Mouse (Mus musculus) thymus, adult 2 months (tissue): ENCODE results near the gene Slc12a8. TPM values are rescaled to one million over a fixed set of nuclear protein-coding genes. Genes with fewer than 3 reads are reported as not detected.

Experiments
- DNase-seq: peaks from one replicate; pipeline ENCODE4 v3.0.0; 2021
- H3K27ac ChIP-seq: fragments of 200-500 bp; 2 replicates; pipeline ENCODE4 v1.5.1; 2012; ENCODE audit warnings: low read length, control low read depth; ENCODE audit not compliant: control insufficient read depth, insufficient read depth
- H3K27me3 ChIP-seq: fragments of 200-500 bp; 2 replicates; pipeline ENCODE4 v1.6.1; 2012; ENCODE audit warnings: mild to moderate bottlenecking, low read length, moderate library complexity, mixed read lengths; ENCODE audit not compliant: control insufficient read depth, insufficient read depth
- H3K36me3 ChIP-seq: fragments of 200-500 bp; 2 replicates; pipeline ENCODE4 v1.6.1; 2012; ENCODE audit warnings: mild to moderate bottlenecking, low read length, moderate library complexity; ENCODE audit not compliant: control insufficient read depth, insufficient read depth
- H3K4me1 ChIP-seq: fragments of 200-500 bp; replicated peaks from 2 replicates; pipeline ENCODE4 v1.6.1; 2012; ENCODE audit warnings: low read length; ENCODE audit not compliant: control insufficient read depth, insufficient read depth
- H3K4me3 ChIP-seq: fragments of 200-500 bp; 2 replicates; pipeline ENCODE4 v1.5.1; 2012; ENCODE audit warnings: mild to moderate bottlenecking, low read length, control low read depth, moderate library complexity; ENCODE audit not compliant: control insufficient read depth, insufficient read depth
- CTCF ChIP-seq: fragments of 200-500 bp; IDR thresholded peaks from 2 replicates; pipeline ENCODE4 v1.5.1; 2012; ENCODE audit warnings: mild to moderate bottlenecking, control low read depth, low read length, moderate library complexity, borderline replicate concordance; ENCODE audit not compliant: control insufficient read depth, poor library complexity, insufficient read depth; ENCODE audit errors: extremely low read depth
- POLR2A ChIP-seq: fragments of 200-500 bp; IDR thresholded peaks from 2 replicates; pipeline ENCODE4 v1.6.1; 2012; ENCODE audit warnings: mild to moderate bottlenecking, low read length, control low read depth, moderate library complexity; ENCODE audit not compliant: control insufficient read depth, poor library complexity, insufficient read depth; ENCODE audit errors: extremely low read depth
- WGBS: fragments of 180-500 bp; shearing (Covaris S2); methylation state at CpG from one replicate; pipeline ENCODE4 v1.1.7; 2018; 5-methylcytosine and 5-hydroxymethylcytosine counted together
- polyA plus RNA-seq: library from polyadenylated mRNA; depleted of rRNA; stranded (reverse); fragments of >200 nt; gene quantifications from 2 replicates; pipeline ENCODE4 v1.2.3, GENCODE M21; 2012

Slc12a8 gene
- polyA plus RNA-seq, 1 experiment: 0.51 TPM

GRCm38 (mm10) chr16:33594037-33594771 lies 77.1 kb downstream of the Slc12a8 start:
- 91% methylated on average over 7 of the region's 7 CpGs for WGBS
- Histone ChIP-seq H3K4me1 (0 out of 2 replicates have a peak, but pooled peaks cover 4% of the 10 kb centered on the region), H3K27me3 (no peaks in the 10 kb centered on the region), H3K4me3 (no peak overlapping the region), H3K36me3 (no peaks in the 10 kb centered on the region), H3K27ac (no peak overlapping the region)
- TF ChIP-seq POLR2A (no peak), CTCF (no peak)
- DNase-seq: no peak

- Histone ChIP-seq H3K36me3 (no peaks in the 10 kb centered on the region), H3K4me3 (no peak overlapping the region), H3K27ac (no peak overlapping the region), H3K27me3 (no peaks in the 10 kb centered on the region), H3K4me1 (0 out of 2 replicates have a peak, but pooled peaks cover 4% of the 10 kb centered on the region)
- no peak for DNase-seq
- TF ChIP-seq CTCF: no peak
- no peak for TF ChIP-seq POLR2A
- whole genome bisulfite sequencing: 94% methylated on average over 6 of the region's 6 CpGs
Measured at GRCm38 (mm10) chr16:33595235-33595769, 78.2 kb downstream of the Slc12a8 start.

- Histone ChIP-seq H3K4me3 (no peak overlapping the region), H3K36me3 (no peaks in the 10 kb centered on the region), H3K27me3 (no peaks in the 10 kb centered on the region), H3K27ac (no peak overlapping the region), H3K4me1 (0 out of 2 replicates have a peak, but pooled peaks cover 4% of the 10 kb centered on the region)
- no peak for DNase-seq
- 91% methylated on average over 4 of the region's 4 CpGs for WGBS
- TF ChIP-seq POLR2A (no peak), CTCF (no peak)
Measured at GRCm38 (mm10) chr16:33596213-33596612, 79.1 kb downstream of the Slc12a8 start.

GRCm38 (mm10) chr16:33600216-33600615 lies 83.1 kb downstream of the Slc12a8 start:
- peak; percentile 37 for DNase-seq
- TF ChIP-seq POLR2A (no peak), CTCF (peak; percentile 59; the same call in 1 of the 2 replicates)
- no peaks in the 10 kb centered on the region for H3K27me3 ChIP-seq
- no peak overlapping the region for H3K4me3 ChIP-seq
- no peaks in the 10 kb centered on the region for H3K36me3 ChIP-seq
- no peaks in the 10 kb centered on the region for H3K4me1 ChIP-seq
- 21% methylated on average over 5 of the region's 5 CpGs for WGBS
- H3K27ac ChIP-seq: no peak overlapping the region

GRCm38 (mm10) chr16:33601299-33601698 lies 84.2 kb downstream of the Slc12a8 start:
- TF ChIP-seq CTCF: no peak
- Histone ChIP-seq H3K27me3 (no peaks in the 10 kb centered on the region), H3K36me3 (no peaks in the 10 kb centered on the region), H3K4me1 (no peaks in the 10 kb centered on the region), H3K27ac (no peak overlapping the region), H3K4me3 (no peak overlapping the region)
- WGBS: 93% methylated on average over 8 of the region's 8 CpGs
- DNase-seq: no peak

GRCm38 (mm10) chr16:33605647-33606596 lies 88.8 kb downstream of the Slc12a8 start:
- no peak overlapping the region for H3K4me3 ChIP-seq
- DNase-seq: no peak
- no peaks in the 10 kb centered on the region for H3K27me3 ChIP-seq
- TF ChIP-seq CTCF: no peak
- TF ChIP-seq POLR2A: no peak
- H3K27ac ChIP-seq: no peak overlapping the region
- H3K4me1 ChIP-seq: no peaks in the 10 kb centered on the region
- H3K36me3 ChIP-seq: no peaks in the 10 kb centered on the region
- WGBS: 88% methylated on average over 9 of the region's 9 CpGs
